Mouse (Mus musculus) megakaryocyte progenitor cell, adult 5-6 weeks (primary cell): ENCODE data around the gene Robo2. TPM values are rescaled to one million over a fixed set of nuclear protein-coding genes. Genes with fewer than 3 reads are reported as not detected.

ENCODE experiments used
- ATAC-seq: replicated peaks from 2 replicates; pipeline ENCODE4 v1.8.0; 2016; ENCODE audit warnings: mild to moderate bottlenecking, moderate TSS enrichment, inconsistent platforms; ENCODE audit not compliant: poor library complexity
- total RNA-seq, 2 experiments: library from RNA; stranded (forward) in 1 of 2; stranded (reverse) in 1 of 2; fragments of 157-497, 149-512 nt in 1 of 2; fragments of 200-1000 nt in 1 of 2; gene quantifications; 2 replicates each; pipeline versions ENCODE4 v1.2.3 to v1.2.4; 2015 to 2017

Gene Robo2
- total RNA-seq (2015) (not detected in 2 replicates), total RNA-seq (2017) (not detected in 2 replicates)

GRCm38 (mm10) chr16:74411481-74412251 is at the start of gene Robo2:
Gene Robo2 (minus strand): TSS chr16:74411825.
- peak; percentile 56 for ATAC-seq

GRCm38 (mm10) chr16:74458138-74458537 is 46.5 kb upstream of the Robo2 start:
- ATAC-seq = no peak

- no peak for ATAC-seq
Observed at GRCm38 (mm10) chr16:74457736-74458135, 46.1 kb upstream of the Robo2 start.

GRCm38 (mm10) chr16:74456808-74457470 is 45.3 kb upstream of the Robo2 start:
- no peak for ATAC-seq

GRCm38 (mm10) chr16:74455179-74455578 is 43.6 kb upstream of the Robo2 start:
- ATAC-seq = no peak

GRCm38 (mm10) chr16:74448025-74448424 is 36.4 kb upstream of the Robo2 start:
- ATAC-seq = no peak

GRCm38 (mm10) chr16:74427071-74427470 is 15.4 kb upstream of the Robo2 start:
- ATAC-seq = no peak

GRCm38 (mm10) chr16:74420324-74420723 is 8.7 kb upstream of the Robo2 start:
- ATAC-seq = no peak

- ATAC-seq = peak; percentile 52
Observed at GRCm38 (mm10) chr16:74412471-74413291, 1.1 kb upstream of the Robo2 start.

GRCm38 (mm10) chr16:74411021-74411420 is 604 bp downstream of the Robo2 start:
- no peak for ATAC-seq

GRCm38 (mm10) chr16:74410125-74410524 is 1.5 kb downstream of the Robo2 start:
- ATAC-seq = no peak

- ATAC-seq = no peak
Observed at GRCm38 (mm10) chr16:74409548-74409947, 2.1 kb downstream of the Robo2 start.

GRCm38 (mm10) chr16:74408566-74408965 is 3.1 kb downstream of the Robo2 start:
- ATAC-seq = no peak

GRCm38 (mm10) chr16:74397291-74397690 is 14.3 kb downstream of the Robo2 start:
- ATAC-seq = no peak

- ATAC-seq = no peak
Observed at GRCm38 (mm10) chr16:74395678-74396077, 15.9 kb downstream of the Robo2 start.

- ATAC-seq = no peak
Observed at GRCm38 (mm10) chr16:74379458-74379857, 32.2 kb downstream of the Robo2 start.

- no peak for ATAC-seq
Observed at GRCm38 (mm10) chr16:74375342-74375940, 36.2 kb downstream of the Robo2 start.

GRCm38 (mm10) chr16:74374540-74374939 is 37.1 kb downstream of the Robo2 start:
- ATAC-seq = no peak

GRCm38 (mm10) chr16:74373407-74373806 is 38.2 kb downstream of the Robo2 start:
- no peak for ATAC-seq

GRCm38 (mm10) chr16:74372876-74373275 is 38.7 kb downstream of the Robo2 start:
- no peak for ATAC-seq

- ATAC-seq = no peak
Observed at GRCm38 (mm10) chr16:74348437-74348836, 63.2 kb downstream of the Robo2 start.
